Mouse (Mus musculus): Measurements from ENCODE around the gene Nup210.

DNA sequence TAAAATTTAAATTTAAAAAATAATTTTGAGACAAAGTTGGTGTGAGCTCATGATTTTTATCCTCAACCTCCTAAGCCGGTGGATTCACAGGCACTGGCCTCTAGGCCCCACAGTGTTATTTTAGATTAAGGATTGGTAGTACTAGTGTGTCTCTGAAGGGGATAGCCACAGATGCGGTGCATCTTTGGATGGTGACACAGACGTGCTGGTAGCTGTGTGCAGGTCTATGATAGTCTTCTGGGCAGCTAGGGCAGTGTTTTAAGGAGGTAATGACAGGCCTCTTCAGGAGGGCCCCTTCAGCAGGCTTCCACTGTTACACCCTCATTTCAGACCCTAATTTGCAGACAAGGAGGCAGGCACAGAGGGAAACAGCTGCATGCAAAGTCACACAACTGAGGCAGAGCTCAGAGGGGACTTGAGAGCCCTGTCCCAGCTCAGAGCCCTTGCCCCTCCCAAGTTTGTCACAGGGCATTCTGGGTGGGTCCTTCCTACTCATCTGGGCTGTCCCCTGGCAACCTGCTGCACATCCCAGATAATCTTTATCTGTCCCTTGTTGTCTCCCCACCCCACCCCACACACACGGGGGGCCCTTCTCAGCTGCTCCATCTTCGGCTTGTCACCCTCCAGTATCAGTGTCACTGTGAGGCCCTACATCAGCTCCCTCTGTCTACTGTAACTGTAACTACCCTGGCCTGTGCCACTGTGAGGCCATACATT is 46.7 kb upstream of the Nup210 start:
- TF ChIP-seq CTCF (IDR thresholded peaks at IDR 0.05; ENCODE audit: insufficient read depth, low read depth, low read length) (no peak), POLR2A (IDR thresholded peaks at IDR 0.05; ENCODE audit: insufficient read depth, low read depth, low read length) (no peak)

Measured in olfactory bulb, adult 2 months (tissue).